Mouse (Mus musculus) c-Kit-negative CD71-positive TER-119-positive erythroid progenitor cells, embryonic 14.5 days (primary cell): Measurements from ENCODE around the gene Gm21518.
"Not testable (repeated sequence)": the region's sequence is repeated elsewhere in the genome, so short reads cannot be mapped to it uniquely, and the experiment has no call there.

Experiments
- DNase-seq: peaks from one replicate; pipeline ENCODE4 v3.0.0-alpha.2; 2013; ENCODE audit warnings: low read depth, low spot score

The Gm21518 gene

GRCm38 (mm10) chrY:62190566-62190965, at the start of gene Gm21518:
Gene Gm21518, plus strand, starts transcription at chrY:62190866.
- not testable (repeated sequence) for DNase-seq
